15 mouse cellular contexts compared by ENCODE assay signal in genomic region chr10:42932862-42933480, GRCm38 (mm10).
A peak's percentile ranks its signal among the peaks of the same experiment; 100 is the strongest.
DNase-seq lines count a peak whose midpoint lies in the region; ATAC-seq and TF ChIP-seq lines count a peak whose summit lies in the region.
"Had no signal": no experiment of that assay in that cellular context is flagged by ENCODE, and none has a peak within 500 bp of the region (broad histone marks: within the 10 kb centered on the region; RNA-seq: fewer than 3 reads in every experiment).

No protein-coding gene starts in this region.

- no peaks in the 10 kb centered on the region; the same call in 1 of the 2 replicates for H3K4me1 ChIP-seq in cerebellum, adult 2 months (ENCODE audit: control insufficient read depth, insufficient read depth, low read length)
- peaks cover 7% of the 10 kb centered on the region for H3K4me1 ChIP-seq in embryonic facial prominence, embryonic 15.5 days
- no peaks in the 10 kb centered on the region for H3K4me1 ChIP-seq in stomach, postnatal 0 days (replicated peaks; ENCODE audit: control insufficient read depth, insufficient read depth)
- H3K4me1 ChIP-seq: midbrain, embryonic 13.5 days had no signal

- H3K4me3 ChIP-seq in cerebellum, adult 2 months (replicated peaks; ENCODE audit: insufficient read depth, low read depth, low read length), result no peak overlapping the region
- no peak overlapping the region for H3K4me3 ChIP-seq in embryonic facial prominence, embryonic 15.5 days (replicated peaks)
- H3K4me3 ChIP-seq in stomach, postnatal 0 days (ENCODE audit: low read depth, low read length), result no peak overlapping the region
- H3K4me3 ChIP-seq: midbrain, embryonic 13.5 days had no signal

- no peaks in the 10 kb centered on the region for H3K27me3 ChIP-seq in cerebellum, adult 2 months (ENCODE audit: control insufficient read depth, insufficient read depth, low read length)
- H3K27me3 ChIP-seq in embryonic facial prominence, embryonic 15.5 days, result no peaks in the 10 kb centered on the region
- no peaks in the 10 kb centered on the region for H3K27me3 ChIP-seq in stomach, postnatal 0 days (ENCODE audit: control insufficient read depth, insufficient read depth, low read length)
- H3K27me3 ChIP-seq: midbrain, embryonic 13.5 days had no signal

- WGBS in cerebellum, adult 2 months, result 42% methylated on average over 14 of the region's 14 CpGs
- WGBS in embryonic facial prominence, embryonic 15.5 days, result 38% methylated on average over 14 of the region's 14 CpGs
- WGBS in stomach, postnatal 0 days, result 78% methylated on average over 14 of the region's 14 CpGs

- no peak for TF ChIP-seq POLR2A in cerebellum, adult 2 months (IDR thresholded peaks at IDR 0.05; ENCODE audit: borderline replicate concordance, insufficient read depth, low read length)

- TF ChIP-seq EP300 in stomach, postnatal 0 days (optimal IDR thresholded peaks at IDR 0.05), result no peak

- no peak overlapping the region for H3K27ac ChIP-seq in cerebellum, adult 2 months (ENCODE audit: insufficient read depth, low read length)
- no peak overlapping the region; the same call in 1 of the 2 replicates for H3K27ac ChIP-seq in embryonic facial prominence, embryonic 15.5 days (replicated peaks)
- no peak overlapping the region for H3K27ac ChIP-seq in stomach, postnatal 0 days (replicated peaks)
- H3K27ac ChIP-seq: midbrain, embryonic 13.5 days had no signal

- no peak overlapping the region for H3K9ac ChIP-seq in embryonic facial prominence, embryonic 15.5 days
- no peak overlapping the region for H3K9ac ChIP-seq in stomach, postnatal 0 days (ENCODE audit: low read length)
- H3K9ac ChIP-seq: midbrain, embryonic 13.5 days had no signal

- no peak overlapping the region for H3K4me2 ChIP-seq in embryonic facial prominence, embryonic 15.5 days (replicated peaks)
- H3K4me2 ChIP-seq in stomach, postnatal 0 days (replicated peaks; ENCODE audit: low read depth), result no peak overlapping the region
- H3K4me2 ChIP-seq: midbrain, embryonic 13.5 days had no signal

- TF ChIP-seq CTCF in cerebellum, adult 2 months (IDR thresholded peaks at IDR 0.05; ENCODE audit: borderline replicate concordance, insufficient read depth, low read depth, low read length), result no peak
- no peak for TF ChIP-seq CTCF in stomach, postnatal 0 days (IDR thresholded peaks at IDR 0.05; ENCODE audit: low read depth)

- no peaks in the 10 kb centered on the region for H3K9me3 ChIP-seq in embryonic facial prominence, embryonic 15.5 days (replicated peaks)
- no peaks in the 10 kb centered on the region for H3K9me3 ChIP-seq in stomach, postnatal 0 days (ENCODE audit: control insufficient read depth, low read length)
- H3K9me3 ChIP-seq: midbrain, embryonic 13.5 days had no signal

- DNase-seq in cerebellum, postnatal 14 days, result peak; percentile 30 to 33
- DNase-seq in cerebellum, adult 2 months, result no peak
- DNase-seq in kidney, postnatal 10 days, result peak; percentile 28
- no peak for DNase-seq in kidney, postnatal 4 days
- DNase-seq in stomach, postnatal 0 days (ENCODE audit: low spot score), result no peak
- DNase-seq in frontal cortex, postnatal 14 days (ENCODE audit: low spot score in 2 of 2), result no peak
- no peak for DNase-seq in left cerebral cortex, postnatal 4 days
- DNase-seq: adrenal gland, postnatal 10 days; cerebellum, adult 9-11 months; kidney, adult 8-10 months; layer of hippocampus, adult 9-11 months; lung, adult 18-20 months; lung, postnatal 4 days had no signal

- ATAC-seq in embryonic facial prominence, embryonic 15.5 days (ENCODE audit: insufficient number of reproducible peaks, low FRiP score, low TSS enrichment, low read depth), result peak; percentile 70; the same call in 1 of the 2 replicates
- no peak for ATAC-seq in stomach, postnatal 0 days (ENCODE audit: low FRiP score, low TSS enrichment)
- ATAC-seq: midbrain, embryonic 13.5 days had no signal

- H3K36me3 ChIP-seq in embryonic facial prominence, embryonic 15.5 days, result no peaks in the 10 kb centered on the region
- H3K36me3 ChIP-seq in stomach, postnatal 0 days (ENCODE audit: control insufficient read depth, insufficient read depth, low read length), result no peaks in the 10 kb centered on the region
- H3K36me3 ChIP-seq: midbrain, embryonic 13.5 days had no signal

- intact Hi-C loops in left cerebral cortex, postnatal 4 days (cut with DNase I), result no loop called here

Comparison
In these comparisons a context has a peak if more than half of its experiments do, and no peak if none do; other contexts are left out.
1. DNase-seq: peak in cerebellum, postnatal 14 days (2 of 2) and kidney, postnatal 10 days (single experiment); none in cerebellum, adult 2 months (0 of 2), kidney, postnatal 4 days (0 of 2), stomach, postnatal 0 days (single experiment), frontal cortex, postnatal 14 days (0 of 2) and left cerebral cortex, postnatal 4 days (single experiment).